ENCODE assay signal across 8 mouse cellular contexts in the genomic region with DNA sequence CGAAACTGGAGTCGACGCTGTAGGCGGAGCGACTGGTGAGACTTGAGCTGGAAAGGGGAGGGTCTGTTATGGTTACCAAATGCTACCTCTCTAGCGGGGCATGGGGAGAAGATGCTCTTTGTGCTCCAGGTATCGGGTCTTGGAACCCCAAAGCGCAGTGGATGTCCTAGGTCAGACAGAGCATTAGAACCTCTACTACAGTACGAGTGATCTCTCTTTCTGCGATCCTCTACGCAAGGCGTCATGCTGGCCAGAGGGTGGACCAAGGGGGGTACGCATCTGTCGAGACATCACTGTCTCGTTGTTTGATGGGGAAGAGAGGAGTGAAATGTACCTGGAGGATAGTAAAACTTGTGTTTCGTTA. TPM values are rescaled to one million over a fixed set of nuclear protein-coding genes. Genes with fewer than 3 reads are reported as not detected.
DNase-seq lines count a peak whose midpoint lies in the region; ATAC-seq lines count a peak whose summit lies in the region.

No protein-coding gene starts in this region.

- peaks cover 13% of the 10 kb centered on the region for H3K4me1 ChIP-seq in kidney, embryonic 14.5 days (ENCODE audit: control insufficient read depth, insufficient read depth, low read length)
- peaks cover 5% of the 10 kb centered on the region for H3K4me1 ChIP-seq in brown adipose tissue, adult 24 weeks (ENCODE audit: control insufficient read depth, insufficient read depth, insufficient read length, low read length)
- peaks cover 31% of the 10 kb centered on the region for H3K4me1 ChIP-seq in midbrain, embryonic 15.5 days

- no peaks in the 10 kb centered on the region for H3K27me3 ChIP-seq in kidney, embryonic 14.5 days (ENCODE audit: control insufficient read depth, insufficient read depth, low read length)
- no peaks in the 10 kb centered on the region for H3K27me3 ChIP-seq in midbrain, embryonic 15.5 days (replicated peaks)

- 1% methylated on average over 16 of the region's 16 CpGs for WGBS in kidney, embryonic 14.5 days
- WGBS in midbrain, embryonic 15.5 days, result under 1% methylated on average over 16 of the region's 16 CpGs

- peak overlapping the region; percentile 82 for H3K9ac ChIP-seq in kidney, embryonic 14.5 days (ENCODE audit: low read depth, low read length)
- H3K9ac ChIP-seq in midbrain, embryonic 15.5 days, result peak overlapping the region; percentile 81

- no peak overlapping the region for H3K27ac ChIP-seq in kidney, embryonic 14.5 days (ENCODE audit: low read depth, low read length)
- H3K27ac ChIP-seq in brown adipose tissue, adult 24 weeks (replicated peaks; ENCODE audit: low read depth, low read length), result 0 out of 2 replicates have a peak overlapping the region, but pooled peaks have one; percentile 8
- peak overlapping the region; percentile 75 for H3K27ac ChIP-seq in midbrain, embryonic 15.5 days

- H3K4me3 ChIP-seq in kidney, embryonic 14.5 days (ENCODE audit: low read length), result peak overlapping the region; percentile 80
- H3K4me3 ChIP-seq in brown adipose tissue, adult 24 weeks (ENCODE audit: insufficient read depth, low read depth, low read length), result peak overlapping the region; percentile 77
- H3K4me3 ChIP-seq in midbrain, embryonic 15.5 days, result peak overlapping the region; percentile 86

- peak; percentile 43 for ATAC-seq in kidney, embryonic 14.5 days (ENCODE audit: low FRiP score, low TSS enrichment)
- peak; percentile 4 for ATAC-seq in inflammation-experienced regulatory T-cells, adult 6 months
- ATAC-seq in midbrain, embryonic 15.5 days (replicated peaks), result peak; percentile 63

- H3K36me3 ChIP-seq in kidney, embryonic 14.5 days (ENCODE audit: control insufficient read depth, insufficient read depth, low read length), result peaks cover 28% of the 10 kb centered on the region
- peaks cover 20% of the 10 kb centered on the region for H3K36me3 ChIP-seq in midbrain, embryonic 15.5 days (replicated peaks)

- no peaks in the 10 kb centered on the region for H3K9me3 ChIP-seq in kidney, embryonic 14.5 days (ENCODE audit: control insufficient read depth, low read length)
- H3K9me3 ChIP-seq in midbrain, embryonic 15.5 days, result no peaks in the 10 kb centered on the region

- no peak for DNase-seq in kidney, adult 18-20 months
- DNase-seq in adrenal gland, postnatal 4 days (ENCODE audit: low spot score in 2 of 2), result no peak
- DNase-seq in embryo, embryonic 11 days, result no peak
- DNase-seq in gastrocnemius, postnatal 25 days, result no peak

- H3K4me2 ChIP-seq in kidney, embryonic 14.5 days (replicated peaks; ENCODE audit: low read depth, low read length), result peak overlapping the region; percentile 81
- peak overlapping the region; percentile 85 for H3K4me2 ChIP-seq in midbrain, embryonic 15.5 days

RNA-seq across cellular contexts. Expression of a gene that starts 0.5 kb away (rescaled TPM):
- polyA plus RNA-seq in kidney, embryonic 14.5 days (2014; fragmentation: Nextera tagmentation; extraction: Ambion mirVana), result 13.0 and 19.1 TPM in 2 replicates
- polyA plus RNA-seq in brown adipose tissue, adult 24 weeks (2012; ENCODE audit: insufficient read depth, insufficient read length, missing spikeins), result 4.2 and 5.3 TPM in 2 replicates
- polyA plus RNA-seq in inflammation-experienced regulatory T-cells, adult 6 months (2017; shearing (Covaris generic)), result 10 to 100 TPM; 18.2 to 30.3 (median 23.7) TPM
- polyA plus RNA-seq in midbrain, embryonic 15.5 days (2015; fragmentation: Nextera tagmentation; extraction: Ambion mirVana), result 22.4 and 25.7 TPM in 2 replicates
- 10 to 100 TPM; 28.6 to 28.8 TPM for total RNA-seq in adrenal gland, postnatal 4 days (2021)
- 1 to 10 TPM; 4.9 to 6.8 TPM for total RNA-seq in gastrocnemius, postnatal 25 days (2021)

RNA-seq across cellular contexts. Expression of a gene that starts 0.6 kb away (rescaled TPM):
- 41.4 and 48.1 TPM in 2 replicates for polyA plus RNA-seq in kidney, embryonic 14.5 days (2014; fragmentation: Nextera tagmentation; extraction: Ambion mirVana)
- 10.0 and 12.0 TPM in 2 replicates for polyA plus RNA-seq in brown adipose tissue, adult 24 weeks (2012; ENCODE audit: insufficient read depth, insufficient read length, missing spikeins)
- 10 to 100 TPM; 35.6 to 55.2 (median 39.2) TPM for polyA plus RNA-seq in inflammation-experienced regulatory T-cells, adult 6 months (2017; shearing (Covaris generic))
- polyA plus RNA-seq in midbrain, embryonic 15.5 days (2015; fragmentation: Nextera tagmentation; extraction: Ambion mirVana), result 52.1 and 53.1 TPM in 2 replicates
- total RNA-seq in adrenal gland, postnatal 4 days (2021), result 10 to 100 TPM; 44.9 to 51.5 TPM
- 10 to 100 TPM in 1 of 2 experiments, 1 to 10 TPM in 1; 9.4 to 14.5 TPM for total RNA-seq in gastrocnemius, postnatal 25 days (2021)

RNA-seq across cellular contexts. Expression of a gene that starts 21.9 kb away (rescaled TPM):
- 9.4 and 9.6 TPM in 2 replicates for polyA plus RNA-seq in kidney, embryonic 14.5 days (2014; fragmentation: Nextera tagmentation; extraction: Ambion mirVana)
- polyA plus RNA-seq in brown adipose tissue, adult 24 weeks (2012; ENCODE audit: insufficient read depth, insufficient read length, missing spikeins), result not detected in 2 replicates
- 1 to 10 TPM; 2.7 to 5.1 (median 4.3) TPM for polyA plus RNA-seq in inflammation-experienced regulatory T-cells, adult 6 months (2017; shearing (Covaris generic))
- polyA plus RNA-seq in midbrain, embryonic 15.5 days (2015; fragmentation: Nextera tagmentation; extraction: Ambion mirVana), result 1.0 and 1.1 TPM in 2 replicates
- 1 to 10 TPM in 1 of 2 experiments, not detected in 1; 1.8 TPM for total RNA-seq in adrenal gland, postnatal 4 days (2021)
- total RNA-seq in gastrocnemius, postnatal 25 days (2021), result not detected

RNA-seq across cellular contexts. Expression of a gene that starts 34.0 kb away (rescaled TPM):
- 2.3 and 2.9 TPM in 2 replicates for polyA plus RNA-seq in kidney, embryonic 14.5 days (2014; fragmentation: Nextera tagmentation; extraction: Ambion mirVana)
- polyA plus RNA-seq in brown adipose tissue, adult 24 weeks (2012; ENCODE audit: insufficient read depth, insufficient read length, missing spikeins), result not detected in 2 replicates
- polyA plus RNA-seq in inflammation-experienced regulatory T-cells, adult 6 months (2017; shearing (Covaris generic)), result 1 to 10 TPM in 2 of 3 experiments, under 1 TPM in 1; 0.40 to 1.4 (median 1.1) TPM
- 1.2 and 1.4 TPM in 2 replicates for polyA plus RNA-seq in midbrain, embryonic 15.5 days (2015; fragmentation: Nextera tagmentation; extraction: Ambion mirVana)
- 1 to 10 TPM; 2.1 to 2.3 TPM for total RNA-seq in adrenal gland, postnatal 4 days (2021)
- 1 to 10 TPM in 1 of 2 experiments, under 1 TPM in 1; 0.51 to 1.9 TPM for total RNA-seq in gastrocnemius, postnatal 25 days (2021)

RNA-seq across cellular contexts. Expression of a gene that starts 40.8 kb away (rescaled TPM):
- polyA plus RNA-seq in kidney, embryonic 14.5 days (2014; fragmentation: Nextera tagmentation; extraction: Ambion mirVana), result 1.1 and 2.1 TPM in 2 replicates
- polyA plus RNA-seq in brown adipose tissue, adult 24 weeks (2012; ENCODE audit: insufficient read depth, insufficient read length, missing spikeins), result 1.5 and 2.2 TPM in 2 replicates
- polyA plus RNA-seq in inflammation-experienced regulatory T-cells, adult 6 months (2017; shearing (Covaris generic)), result not detected
- 0.79 and 0.94 TPM in 2 replicates for polyA plus RNA-seq in midbrain, embryonic 15.5 days (2015; fragmentation: Nextera tagmentation; extraction: Ambion mirVana)
- total RNA-seq in adrenal gland, postnatal 4 days (2021), result 1 to 10 TPM; 5.0 to 8.7 TPM
- 1 to 10 TPM; 4.2 to 4.5 TPM for total RNA-seq in gastrocnemius, postnatal 25 days (2021)

Comparison
In these comparisons a context has a peak if more than half of its experiments do, and no peak if none do; other contexts are left out.
1. ATAC-seq: peak in every context shown above with its lines; median percentile 63 in midbrain, embryonic 15.5 days; 43 in kidney, embryonic 14.5 days; 4 in inflammation-experienced regulatory T-cells, adult 6 months.